Comparison of ENCODE assay signal across 9 mouse cellular contexts in genomic region chr6:72615151-72615550, GRCm38 (mm10). TPM values are rescaled to one million over a fixed set of nuclear protein-coding genes. Genes with fewer than 3 reads are reported as not detected.
DNase-seq lines count a peak whose midpoint lies in the region; ATAC-seq and TF ChIP-seq lines count a peak whose summit lies in the region.
"Had no signal": no experiment of that assay in that cellular context is flagged by ENCODE, and none has a peak within 500 bp of the region (broad histone marks: within the 10 kb centered on the region; RNA-seq: fewer than 3 reads in every experiment).

No protein-coding gene starts in this region.

- peak overlapping the region; percentile 99 for H3K4me2 ChIP-seq in heart, embryonic 13.5 days
- H3K4me2 ChIP-seq in midbrain, embryonic 11.5 days = peak overlapping the region; percentile 95

- TF ChIP-seq CTCF in E14TG2a.4 (conservative IDR thresholded peaks at IDR 0.05; ENCODE audit: low read length) = no peak

- DNase-seq in heart, postnatal 14 days = no peak
- no peak for DNase-seq in hindbrain, embryonic 10.5 days (ENCODE audit: low spot score)
- DNase-seq in midbrain, embryonic 11.5 days (ENCODE audit: low spot score, missing footprints) = no peak
- DNase-seq in spleen, postnatal 36 days (ENCODE audit: low spot score in 2 of 2) = no peak
- DNase-seq in natural killer cell, adult 2 months (ENCODE audit: low spot score in 2 of 2) = no peak
- no peak for DNase-seq in left cerebral cortex, adult 18-20 months (ENCODE audit: low spot score in 2 of 2)
- DNase-seq: thymus, adult 18-20 months had no signal

- WGBS in heart, embryonic 13.5 days = 38% methylated on average over 2 of the region's 2 CpGs
- WGBS in hindbrain, embryonic 10.5 days = 73% methylated on average over 2 of the region's 2 CpGs
- WGBS in midbrain, embryonic 11.5 days = 82% methylated on average over 2 of the region's 2 CpGs

- H3K27me3 ChIP-seq in heart, embryonic 13.5 days (replicated peaks) = no peaks in the 10 kb centered on the region
- no peaks in the 10 kb centered on the region for H3K27me3 ChIP-seq in E14TG2a.4 (ENCODE audit: insufficient read depth, low read length)
- H3K27me3 ChIP-seq in hindbrain, embryonic 10.5 days (ENCODE audit: insufficient read depth, poor library complexity, severe bottlenecking) = no peaks in the 10 kb centered on the region
- H3K27me3 ChIP-seq in midbrain, embryonic 11.5 days (ENCODE audit: control insufficient read depth, insufficient read depth, low read length) = no peaks in the 10 kb centered on the region

- H3K27ac ChIP-seq in heart, embryonic 13.5 days (replicated peaks) = no peak overlapping the region
- no peak overlapping the region for H3K27ac ChIP-seq in hindbrain, embryonic 10.5 days
- no peak overlapping the region for H3K27ac ChIP-seq in midbrain, embryonic 11.5 days (ENCODE audit: low read depth, low read length)

- peak overlapping the region; percentile 89 for H3K9ac ChIP-seq in heart, embryonic 13.5 days
- H3K9ac ChIP-seq in midbrain, embryonic 11.5 days (ENCODE audit: low read length) = peak overlapping the region; percentile 67

- intact Hi-C loops in heart, postnatal 14 days (cut with DNase I) = no loop called here

- no peaks in the 10 kb centered on the region for H3K9me3 ChIP-seq in heart, embryonic 13.5 days
- no peaks in the 10 kb centered on the region for H3K9me3 ChIP-seq in E14TG2a.4 (ENCODE audit: low read length)
- no peaks in the 10 kb centered on the region for H3K9me3 ChIP-seq in hindbrain, embryonic 10.5 days
- no peaks in the 10 kb centered on the region for H3K9me3 ChIP-seq in midbrain, embryonic 11.5 days (ENCODE audit: control insufficient read depth, low read length)

- peaks cover 43% of the 10 kb centered on the region for H3K36me3 ChIP-seq in heart, embryonic 13.5 days
- H3K36me3 ChIP-seq in E14TG2a.4 (ENCODE audit: insufficient read depth, low read length) = peaks cover 56% of the 10 kb centered on the region
- H3K36me3 ChIP-seq in hindbrain, embryonic 10.5 days = peaks cover 37% of the 10 kb centered on the region
- H3K36me3 ChIP-seq in midbrain, embryonic 11.5 days (ENCODE audit: control insufficient read depth, insufficient read depth, low read length) = peaks cover 8% of the 10 kb centered on the region; the same call in 1 of the 2 replicates

- H3K4me3 ChIP-seq in heart, embryonic 13.5 days = peak overlapping the region; percentile 88
- H3K4me3 ChIP-seq in E14TG2a.4 (replicated peaks; ENCODE audit: low read length) = peak overlapping the region; percentile 96
- H3K4me3 ChIP-seq in hindbrain, embryonic 10.5 days = peak overlapping the region; percentile 86
- H3K4me3 ChIP-seq in midbrain, embryonic 11.5 days (ENCODE audit: low read depth, low read length) = peak overlapping the region; percentile 78

- ATAC-seq in heart, embryonic 13.5 days (ENCODE audit: extremely low read depth, insufficient number of reproducible peaks, low FRiP score, low TSS enrichment) = no peak
- no peak for ATAC-seq in midbrain, embryonic 11.5 days (ENCODE audit: low FRiP score)

- peaks cover 40% of the 10 kb centered on the region for H3K4me1 ChIP-seq in heart, embryonic 13.5 days
- H3K4me1 ChIP-seq in E14TG2a.4 (replicated peaks; ENCODE audit: low read depth, low read length) = peaks cover 44% of the 10 kb centered on the region
- H3K4me1 ChIP-seq in hindbrain, embryonic 10.5 days (replicated peaks) = peaks cover 36% of the 10 kb centered on the region
- peaks cover 17% of the 10 kb centered on the region for H3K4me1 ChIP-seq in midbrain, embryonic 11.5 days (ENCODE audit: control insufficient read depth, insufficient read depth, low read length)

RNA-seq across cellular contexts. Expression of gene Tgoln1, which starts 1.6 kb away (rescaled TPM):
- 21.5 and 24.0 TPM in 2 replicates for polyA plus RNA-seq in heart, embryonic 13.5 days (2015; fragmentation: Nextera tagmentation; extraction: Ambion mirVana)
- 10 to 100 TPM; 46.4 to 47.6 TPM for total RNA-seq in heart, postnatal 14 days (2021)
- polyA plus RNA-seq in hindbrain, embryonic 10.5 days (2016; fragmentation: Nextera tagmentation; extraction: Ambion mirVana) = 32.7 and 34.7 TPM in 2 replicates
- polyA plus RNA-seq in midbrain, embryonic 11.5 days (2014; fragmentation: Nextera tagmentation; extraction: Ambion mirVana) = 48.7 and 48.9 TPM in 2 replicates
- total RNA-seq in left cerebral cortex, adult 18-20 months (2021) = 100 to 1,000 TPM in 1 of 2 experiments, 10 to 100 TPM in 1; 97.3 to 102 TPM

RNA-seq across cellular contexts. Expression of gene Retsat, which starts 16.9 kb away (rescaled TPM):
- 18.3 and 20.1 TPM in 2 replicates for polyA plus RNA-seq in heart, embryonic 13.5 days (2015; fragmentation: Nextera tagmentation; extraction: Ambion mirVana)
- 100 to 1,000 TPM; 164 to 166 TPM for total RNA-seq in heart, postnatal 14 days (2021)
- 7.7 and 8.5 TPM in 2 replicates for polyA plus RNA-seq in hindbrain, embryonic 10.5 days (2016; fragmentation: Nextera tagmentation; extraction: Ambion mirVana)
- 5.0 and 6.8 TPM in 2 replicates for polyA plus RNA-seq in midbrain, embryonic 11.5 days (2014; fragmentation: Nextera tagmentation; extraction: Ambion mirVana)
- 10 to 100 TPM; 50.1 to 60.4 TPM for total RNA-seq in left cerebral cortex, adult 18-20 months (2021)

RNA-seq across cellular contexts. Expression of gene Elmod3, which starts 16.9 kb away (rescaled TPM):
- polyA plus RNA-seq in heart, embryonic 13.5 days (2015; fragmentation: Nextera tagmentation; extraction: Ambion mirVana) = 10.6 and 11.8 TPM in 2 replicates
- total RNA-seq in heart, postnatal 14 days (2021) = 10 to 100 TPM; 16.7 to 19.2 TPM
- 13.7 and 15.7 TPM in 2 replicates for polyA plus RNA-seq in hindbrain, embryonic 10.5 days (2016; fragmentation: Nextera tagmentation; extraction: Ambion mirVana)
- 15.4 and 17.4 TPM in 2 replicates for polyA plus RNA-seq in midbrain, embryonic 11.5 days (2014; fragmentation: Nextera tagmentation; extraction: Ambion mirVana)
- 10 to 100 TPM; 22.6 to 23.1 TPM for total RNA-seq in left cerebral cortex, adult 18-20 months (2021)
